Mouse (Mus musculus): ENCODE measurements around the gene Gpc4.

The Gpc4 gene

DNA sequence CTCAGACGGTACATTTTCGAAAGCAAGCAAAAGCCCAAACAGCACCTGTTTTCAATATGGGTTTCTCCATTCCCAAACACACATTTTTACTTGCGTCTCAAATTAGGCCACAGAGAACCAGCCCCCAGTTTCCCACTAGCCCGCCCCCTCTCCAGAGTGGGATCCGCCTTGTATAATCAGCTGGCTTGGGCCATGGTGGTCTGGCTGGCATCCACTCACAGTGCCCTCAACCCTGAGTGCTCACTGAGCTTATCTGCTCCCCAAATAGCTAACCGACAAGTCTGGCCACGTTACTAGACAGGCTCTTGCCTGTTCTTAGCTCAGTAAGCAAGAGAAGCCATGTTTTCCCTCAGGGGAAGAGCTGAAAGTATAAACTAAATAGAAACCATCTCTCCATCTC, 134.9 kb downstream of the Gpc4 start:
- DNase-seq (ENCODE audit: low spot score in 2 of 2) = no peak

DNA sequence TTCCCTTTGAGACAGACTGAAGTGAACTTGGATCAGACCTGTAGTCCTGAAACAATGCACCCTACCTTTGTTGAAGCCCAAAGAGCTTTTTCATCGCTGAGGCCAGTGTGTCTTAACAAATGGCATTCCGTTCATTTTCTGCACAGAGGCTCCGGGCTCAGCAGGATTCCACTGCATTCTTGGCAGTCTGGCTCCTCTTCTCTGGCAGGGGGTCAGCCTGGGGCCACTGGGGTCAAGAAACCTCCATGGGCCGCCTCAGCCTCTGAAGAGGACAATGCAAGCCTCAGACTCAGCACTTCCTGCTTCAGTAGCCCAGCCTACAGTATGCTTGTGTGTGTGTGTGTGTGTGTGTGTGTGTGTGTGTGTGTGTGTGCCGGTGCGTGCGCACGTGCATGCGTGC, 147.4 kb downstream of the Gpc4 start:
- DNase-seq (ENCODE audit: low spot score in 2 of 2) = no peak

All from urinary bladder, adult 18-20 months (tissue).